Mouse (Mus musculus): ENCODE measurements around the gene Lrrc8c. TPM values are rescaled to one million over a fixed set of nuclear protein-coding genes. Genes with fewer than 3 reads are reported as not detected.

Lrrc8c gene
- polyA plus RNA-seq, 1 experiment from 2014 or later, result 26.5 TPM

GRCm38 (mm10) chr5:105561926-105562325 is 42.7 kb downstream of the Lrrc8c start:
- no peaks in the 10 kb centered on the region for H3K27me3 ChIP-seq
- no peak overlapping the region for H3K27ac ChIP-seq
- ATAC-seq (ENCODE audit: borderline replicate concordance, extremely low read depth, low FRiP score, low TSS enrichment), result no peak
- no peaks in the 10 kb centered on the region for H3K36me3 ChIP-seq
- H3K4me3 ChIP-seq, result no peak overlapping the region
- no peak overlapping the region for H3K4me2 ChIP-seq
- no peak overlapping the region for H3K9ac ChIP-seq
- H3K9me3 ChIP-seq, result no peaks in the 10 kb centered on the region
- H3K4me1 ChIP-seq, result peaks cover under 1% of the 10 kb centered on the region; the same call in 1 of the 2 replicates

GRCm38 (mm10) chr5:105564761-105565160 is 45.6 kb downstream of the Lrrc8c start:
- Histone ChIP-seq H3K4me2 (no peak overlapping the region), H3K27ac (no peak overlapping the region), H3K36me3 (no peaks in the 10 kb centered on the region), H3K9ac (no peak overlapping the region), H3K27me3 (no peaks in the 10 kb centered on the region), H3K4me1 (peaks cover 9% of the 10 kb centered on the region), H3K9me3 (no peaks in the 10 kb centered on the region), H3K4me3 (no peak overlapping the region)
- ATAC-seq (ENCODE audit: borderline replicate concordance, extremely low read depth, low FRiP score, low TSS enrichment), result no peak
- 79% methylated on average over 4 of the region's 4 CpGs for WGBS

- Histone ChIP-seq H3K4me1 (peaks cover 9% of the 10 kb centered on the region), H3K36me3 (no peaks in the 10 kb centered on the region), H3K4me2 (no peak overlapping the region), H3K9ac (no peak overlapping the region), H3K27ac (no peak overlapping the region), H3K4me3 (no peak overlapping the region), H3K9me3 (no peaks in the 10 kb centered on the region), H3K27me3 (no peaks in the 10 kb centered on the region)
- whole genome bisulfite sequencing, result 73% methylated on average over 4 of the region's 4 CpGs
- ATAC-seq (ENCODE audit: borderline replicate concordance, extremely low read depth, low FRiP score, low TSS enrichment), result peak; percentile 57; the same call in 1 of the 2 replicates
Observed at GRCm38 (mm10) chr5:105565824-105566223, 46.6 kb downstream of the Lrrc8c start.

GRCm38 (mm10) chr5:105566852-105567412 is 47.7 kb downstream of the Lrrc8c start:
- peak; percentile 53; the same call in 1 of the 2 replicates for ATAC-seq (ENCODE audit: borderline replicate concordance, extremely low read depth, low FRiP score, low TSS enrichment)
- H3K27ac ChIP-seq, result 0 out of 2 replicates have a peak overlapping the region, but pooled peaks have one; percentile 55
- no peak overlapping the region for H3K9ac ChIP-seq
- no peaks in the 10 kb centered on the region for H3K36me3 ChIP-seq
- H3K4me1 ChIP-seq, result peaks cover 9% of the 10 kb centered on the region
- H3K9me3 ChIP-seq, result no peaks in the 10 kb centered on the region
- H3K27me3 ChIP-seq, result no peaks in the 10 kb centered on the region
- no peak overlapping the region for H3K4me3 ChIP-seq
- no peak overlapping the region for H3K4me2 ChIP-seq
- WGBS, result 48% methylated on average over 7 of the region's 7 CpGs

GRCm38 (mm10) chr5:105568043-105568747 is 49.0 kb downstream of the Lrrc8c start:
- ATAC-seq (ENCODE audit: borderline replicate concordance, extremely low read depth, low FRiP score, low TSS enrichment), result no peak
- Histone ChIP-seq H3K36me3 (no peaks in the 10 kb centered on the region), H3K9me3 (no peaks in the 10 kb centered on the region), H3K27ac (no peak overlapping the region), H3K4me1 (peaks cover 9% of the 10 kb centered on the region), H3K4me3 (no peak overlapping the region), H3K4me2 (no peak overlapping the region), H3K9ac (no peak overlapping the region), H3K27me3 (no peaks in the 10 kb centered on the region)
- 65% methylated on average over 6 of the region's 6 CpGs for WGBS

- no peaks in the 10 kb centered on the region for H3K9me3 ChIP-seq
- H3K4me2 ChIP-seq, result no peak overlapping the region
- no peak overlapping the region for H3K9ac ChIP-seq
- ATAC-seq (ENCODE audit: borderline replicate concordance, extremely low read depth, low FRiP score, low TSS enrichment), result no peak
- WGBS, result 69% methylated on average over 2 of the region's 2 CpGs
- H3K36me3 ChIP-seq, result no peaks in the 10 kb centered on the region
- H3K4me3 ChIP-seq, result no peak overlapping the region
- no peak overlapping the region for H3K27ac ChIP-seq
- H3K4me1 ChIP-seq, result peaks cover 9% of the 10 kb centered on the region
- H3K27me3 ChIP-seq, result no peaks in the 10 kb centered on the region
Observed at GRCm38 (mm10) chr5:105569168-105569567, 50.0 kb downstream of the Lrrc8c start.

- 64% methylated on average over 5 of the region's 5 CpGs for WGBS
- no peaks in the 10 kb centered on the region for H3K27me3 ChIP-seq
- no peaks in the 10 kb centered on the region for H3K9me3 ChIP-seq
- no peak overlapping the region for H3K4me2 ChIP-seq
- H3K4me3 ChIP-seq, result no peak overlapping the region
- no peak for ATAC-seq (ENCODE audit: borderline replicate concordance, extremely low read depth, low FRiP score, low TSS enrichment)
- no peak overlapping the region for H3K27ac ChIP-seq
- no peak overlapping the region for H3K9ac ChIP-seq
- H3K36me3 ChIP-seq, result no peaks in the 10 kb centered on the region
- peaks cover 7% of the 10 kb centered on the region; the same call in 1 of the 2 replicates for H3K4me1 ChIP-seq
Observed at GRCm38 (mm10) chr5:105572160-105572692, 53.0 kb downstream of the Lrrc8c start.

GRCm38 (mm10) chr5:105572876-105573275 is 53.7 kb downstream of the Lrrc8c start:
- WGBS, result 52% methylated on average over 7 of the region's 7 CpGs
- Histone ChIP-seq H3K4me1 (peaks cover 5% of the 10 kb centered on the region; the same call in 1 of the 2 replicates), H3K4me3 (no peak overlapping the region), H3K27me3 (no peaks in the 10 kb centered on the region), H3K4me2 (no peak overlapping the region), H3K9me3 (no peaks in the 10 kb centered on the region), H3K36me3 (no peaks in the 10 kb centered on the region), H3K9ac (no peak overlapping the region), H3K27ac (no peak overlapping the region)
- ATAC-seq (ENCODE audit: borderline replicate concordance, extremely low read depth, low FRiP score, low TSS enrichment), result no peak

GRCm38 (mm10) chr5:105574835-105575234 is 55.6 kb downstream of the Lrrc8c start:
- Histone ChIP-seq H3K9ac (no peak overlapping the region), H3K4me2 (no peak overlapping the region), H3K4me1 (no peaks in the 10 kb centered on the region), H3K4me3 (no peak overlapping the region), H3K9me3 (no peaks in the 10 kb centered on the region), H3K36me3 (no peaks in the 10 kb centered on the region), H3K27me3 (no peaks in the 10 kb centered on the region), H3K27ac (no peak overlapping the region)
- ATAC-seq (ENCODE audit: borderline replicate concordance, extremely low read depth, low FRiP score, low TSS enrichment), result no peak
- WGBS, result 72% methylated on average over 5 of the region's 5 CpGs

- H3K36me3 ChIP-seq, result no peaks in the 10 kb centered on the region
- H3K9ac ChIP-seq, result no peak overlapping the region
- H3K4me2 ChIP-seq, result no peak overlapping the region
- H3K27me3 ChIP-seq, result no peaks in the 10 kb centered on the region
- no peak overlapping the region for H3K27ac ChIP-seq
- no peaks in the 10 kb centered on the region for H3K9me3 ChIP-seq
- H3K4me3 ChIP-seq, result no peak overlapping the region
- no peak; the same call in 1 of the 2 replicates for ATAC-seq (ENCODE audit: borderline replicate concordance, extremely low read depth, low FRiP score, low TSS enrichment)
- no peaks in the 10 kb centered on the region for H3K4me1 ChIP-seq
- 58% methylated on average over 6 of the region's 6 CpGs for WGBS
Observed at GRCm38 (mm10) chr5:105575839-105576238, 56.7 kb downstream of the Lrrc8c start.

GRCm38 (mm10) chr5:105580909-105581308 is 61.7 kb downstream of the Lrrc8c start:
- ATAC-seq (ENCODE audit: borderline replicate concordance, extremely low read depth, low FRiP score, low TSS enrichment), result no peak
- H3K4me2 ChIP-seq, result no peak overlapping the region
- 55% methylated on average over 10 of the region's 10 CpGs for WGBS
- H3K27me3 ChIP-seq, result no peaks in the 10 kb centered on the region
- H3K9ac ChIP-seq, result no peak overlapping the region
- no peaks in the 10 kb centered on the region for H3K36me3 ChIP-seq
- H3K4me1 ChIP-seq, result peaks cover 12% of the 10 kb centered on the region
- no peak overlapping the region for H3K4me3 ChIP-seq
- no peak overlapping the region for H3K27ac ChIP-seq
- no peaks in the 10 kb centered on the region for H3K9me3 ChIP-seq

- 0 out of 2 replicates have a peak overlapping the region, but pooled peaks have one; percentile 8 for H3K4me2 ChIP-seq
- H3K36me3 ChIP-seq, result no peaks in the 10 kb centered on the region
- H3K4me1 ChIP-seq, result peaks cover 30% of the 10 kb centered on the region
- no peak overlapping the region for H3K9ac ChIP-seq
- ATAC-seq (ENCODE audit: borderline replicate concordance, extremely low read depth, low FRiP score, low TSS enrichment), result no peak
- no peak overlapping the region for H3K4me3 ChIP-seq
- H3K27ac ChIP-seq, result peak overlapping the region; percentile 91
- H3K9me3 ChIP-seq, result no peaks in the 10 kb centered on the region
- no peaks in the 10 kb centered on the region for H3K27me3 ChIP-seq
- 46% methylated on average over 4 of the region's 4 CpGs for WGBS
Observed at GRCm38 (mm10) chr5:105585929-105586328, 66.7 kb downstream of the Lrrc8c start.
